Mouse (Mus musculus): ENCODE data around the gene Icmt.

Icmt gene

GRCm38 (mm10) chr4:152338419-152339292, 41.6 kb downstream of the Icmt start, which contains the start of gene Chd5:
Gene Chd5, plus strand, starts transcription at chr4:152338651.
- DNase-seq (ENCODE audit: low read depth, low spot score) = no peak

DNA sequence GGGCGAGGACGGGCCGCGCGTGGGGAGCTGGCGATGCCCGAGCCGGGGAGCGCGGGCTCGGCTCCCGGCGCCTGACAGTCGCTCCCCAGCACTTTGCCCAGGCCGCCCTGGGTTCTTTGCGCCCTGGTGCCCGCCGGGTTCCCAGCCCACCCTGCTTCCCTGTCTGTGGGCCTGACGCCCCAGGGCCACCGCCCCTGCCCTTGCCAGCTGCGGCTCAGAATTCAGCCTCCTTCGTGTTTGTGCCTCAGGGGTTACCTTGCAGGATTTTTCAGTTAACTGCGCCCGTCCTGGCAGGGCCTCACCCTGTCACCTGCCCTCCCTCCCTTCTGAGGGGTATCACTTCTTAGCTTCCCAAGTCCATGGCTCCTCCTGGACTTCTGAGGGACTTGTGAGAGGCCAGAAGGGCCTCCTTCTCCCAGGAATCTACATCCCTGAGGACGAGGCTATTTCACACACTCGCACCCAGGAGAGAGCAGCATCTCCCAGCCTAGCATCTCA, 42.3 kb downstream of the Icmt start:
- no peak for DNase-seq (ENCODE audit: low read depth, low spot score)

- no peak for DNase-seq (ENCODE audit: low read depth, low spot score)
Observed at GRCm38 (mm10) chr4:152340584-152341284, 43.7 kb downstream of the Icmt start.

GRCm38 (mm10) chr4:152343296-152343695, 46.3 kb downstream of the Icmt start:
- DNase-seq (ENCODE audit: low read depth, low spot score) = no peak

- no peak for DNase-seq (ENCODE audit: low read depth, low spot score)
Observed at GRCm38 (mm10) chr4:152344651-152345050, 47.6 kb downstream of the Icmt start.

DNA sequence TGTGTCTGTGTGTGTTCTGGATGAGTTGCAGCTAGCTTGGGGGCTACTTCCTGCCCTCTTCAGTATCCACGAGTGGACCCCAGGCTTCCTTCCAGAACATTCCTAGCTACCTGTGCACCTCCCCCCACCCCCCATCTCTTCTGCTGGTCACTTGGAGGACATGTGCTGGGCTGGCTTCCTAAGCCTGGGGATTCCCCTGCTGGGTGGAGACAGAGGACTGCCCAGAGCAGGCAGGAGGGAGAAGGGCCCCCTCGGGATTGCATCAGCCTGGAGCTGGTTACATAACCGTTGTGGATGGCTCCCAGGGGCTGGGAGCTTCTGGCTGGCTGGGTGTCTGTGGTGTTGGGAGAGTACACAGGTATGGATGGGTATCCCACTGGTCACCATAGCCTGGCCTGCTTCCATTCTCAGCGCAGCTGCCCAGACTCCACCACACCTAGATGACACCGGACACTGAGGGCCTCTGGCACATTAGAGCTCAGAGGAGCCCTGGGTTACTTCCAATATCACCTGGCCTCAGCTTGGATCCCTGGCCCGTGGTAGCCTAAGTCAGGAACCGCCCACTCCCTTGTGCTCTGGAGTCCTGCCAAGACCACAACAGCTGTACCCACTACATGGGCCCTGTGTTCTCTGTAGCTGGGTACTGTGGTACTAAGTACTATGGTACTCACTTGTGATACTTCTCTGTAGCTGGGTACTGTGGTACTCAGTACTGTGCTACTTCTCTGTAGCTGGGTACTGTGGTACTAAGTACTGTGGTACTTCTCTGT, 48.3 kb downstream of the Icmt start:
- DNase-seq (ENCODE audit: low read depth, low spot score) = no peak

GRCm38 (mm10) chr4:152349837-152350381, 52.9 kb downstream of the Icmt start:
- DNase-seq (ENCODE audit: low read depth, low spot score) = no peak

- no peak for DNase-seq (ENCODE audit: low read depth, low spot score)
Observed at GRCm38 (mm10) chr4:152350722-152351421, 53.8 kb downstream of the Icmt start.

GRCm38 (mm10) chr4:152351422-152352305, 54.6 kb downstream of the Icmt start:
- no peak for DNase-seq (ENCODE audit: low read depth, low spot score)

DNA sequence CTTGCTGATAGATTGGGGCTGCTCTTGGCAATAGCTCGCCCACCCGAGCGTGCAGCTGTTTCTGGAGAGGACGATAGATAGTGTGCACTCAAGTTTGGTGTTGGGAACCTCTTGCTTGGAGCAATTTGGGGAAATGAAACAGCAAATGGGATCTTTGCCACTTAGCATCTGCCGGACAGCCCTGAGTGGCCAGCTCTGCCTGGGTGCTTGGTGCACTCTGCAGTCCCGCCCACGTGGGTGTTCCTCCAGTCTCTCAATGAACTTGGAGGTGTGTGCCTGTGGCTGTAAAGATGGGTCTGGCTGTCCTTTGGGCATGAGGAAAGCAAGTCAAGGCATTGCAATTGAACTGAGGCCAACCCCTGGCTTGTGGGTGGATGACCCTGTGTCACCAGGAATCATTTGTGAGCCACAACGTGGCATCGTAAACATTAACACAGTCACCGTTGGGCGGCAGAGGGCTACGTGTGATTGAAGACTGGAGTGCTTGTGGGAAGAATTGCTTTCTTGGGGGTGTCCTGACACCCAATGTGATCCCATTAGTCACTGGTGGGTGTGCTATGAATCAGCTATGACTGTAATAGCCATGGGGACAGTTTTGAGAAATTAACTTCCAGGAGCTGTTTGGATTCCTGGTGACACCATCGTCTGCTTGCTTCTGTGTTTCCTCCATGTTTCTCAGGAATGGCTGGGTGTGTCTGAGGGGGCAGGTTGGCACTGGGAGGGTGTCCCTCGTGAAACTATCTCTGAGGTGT, 57.0 kb downstream of the Icmt start:
- no peak for DNase-seq (ENCODE audit: low read depth, low spot score)

GRCm38 (mm10) chr4:152355672-152356071, 58.6 kb downstream of the Icmt start:
- DNase-seq (ENCODE audit: low read depth, low spot score) = no peak

All from c-Kit-negative CD71-positive TER-119-positive erythroid progenitor cells, embryonic 14.5 days (primary cell).